Mouse (Mus musculus): ENCODE measurements at regions not wholly inside any gene's neighbourhood (a gene's known extent, or its start where the extent isn't known, plus 50 kb on each side); places are given as distances from the start of the nearest gene placed in this dataset.

DNA sequence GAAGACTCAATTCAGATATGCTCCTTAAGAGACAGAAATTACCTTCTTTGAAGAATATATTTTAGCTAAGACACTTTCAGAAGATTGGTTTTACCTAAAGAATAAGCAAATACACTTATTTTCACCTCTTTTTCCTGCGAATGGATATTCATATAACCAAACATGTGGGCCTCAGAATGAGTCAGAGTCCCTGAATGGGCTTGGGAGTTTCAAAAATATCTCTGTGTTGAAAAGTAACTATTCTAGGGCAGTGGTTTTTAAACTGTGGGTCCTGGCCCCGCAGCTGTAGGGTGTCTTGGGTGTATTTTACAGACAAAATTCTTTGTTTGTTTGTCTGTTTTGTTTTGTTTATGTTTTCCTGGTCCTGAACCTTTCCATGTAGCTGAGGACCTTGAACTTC is 62.5 kb upstream of the Dnajc19 start:
- TF ChIP-seq CTCF (IDR thresholded peaks at IDR 0.05; ENCODE audit: insufficient read depth, low read depth, low read length) (no peak), POLR2A (IDR thresholded peaks at IDR 0.05; ENCODE audit: insufficient read depth, low read depth, low read length) (no peak)
